Mouse (Mus musculus) midbrain, embryonic 10.5 days (tissue): Measurements from ENCODE around the gene Insc. TPM values are rescaled to one million over a fixed set of nuclear protein-coding genes. Genes with fewer than 3 reads are reported as not detected.

Experiments
- DNase-seq: peaks from one replicate; pipeline ENCODE4 v3.0.0-alpha.2; 2017; ENCODE audit warnings: low spot score
- H3K27ac ChIP-seq: fragments of 300-500 bp; sonication (generic); replicated peaks from 2 replicates; pipeline ENCODE4 v1.5.1; 2016; ENCODE audit warnings: mild to moderate bottlenecking
- H3K27me3 ChIP-seq: fragments of 300-500 bp; sonication (generic); 2 replicates; pipeline ENCODE4 v1.6.1; 2016; ENCODE audit warnings: low read depth, mild to moderate bottlenecking; ENCODE audit not compliant: poor library complexity, severe bottlenecking
- H3K36me3 ChIP-seq: fragments of 300-500 bp; sonication (generic); 2 replicates; pipeline ENCODE4 v1.6.1; 2016; ENCODE audit warnings: mild to moderate bottlenecking, moderate library complexity
- H3K4me1 ChIP-seq: fragments of 300-500 bp; sonication (generic); 2 replicates; pipeline ENCODE4 v1.6.1; 2016
- H3K4me3 ChIP-seq: fragments of 300-500 bp; sonication (generic); 2 replicates; pipeline ENCODE4 v1.5.1; 2016; ENCODE audit warnings: mild to moderate bottlenecking, moderate library complexity
- H3K9me3 ChIP-seq: fragments of 300-500 bp; sonication (generic); replicated peaks from 2 replicates; pipeline ENCODE4 v1.6.1; 2016; ENCODE audit warnings: mild to moderate bottlenecking
- WGBS: fragments of 180-500 bp; shearing (Covaris S2); methylation state at CpG from one replicate; pipeline ENCODE4 v1.1.7; 2016; 5-methylcytosine and 5-hydroxymethylcytosine counted together
- polyA plus RNA-seq: library from polyadenylated mRNA; unstranded; fragments of >200 nt; fragmentation: Nextera tagmentation; extraction: Ambion mirVana; gene quantifications from 2 replicates; pipeline ENCODE4 v1.2.1, GENCODE M21; 2016

The Insc gene
- polyA plus RNA-seq, 1 experiment from 2014 or later: 2.0 TPM

GRCm38 (mm10) chr7:114740360-114741165 is 2.9 kb upstream of the Insc start:
- DNase-seq: no peak
- H3K4me3 ChIP-seq: no peak overlapping the region
- WGBS: 55% methylated on average over 6 of the region's 6 CpGs
- peaks cover 13% of the 10 kb centered on the region for H3K27me3 ChIP-seq
- H3K9me3 ChIP-seq: no peaks in the 10 kb centered on the region
- H3K36me3 ChIP-seq: no peaks in the 10 kb centered on the region
- H3K4me1 ChIP-seq: peaks cover 13% of the 10 kb centered on the region
- H3K27ac ChIP-seq: no peak overlapping the region

GRCm38 (mm10) chr7:114744639-114745245 is 1.2 kb downstream of the Insc start:
- H3K27ac ChIP-seq: no peak overlapping the region
- no peaks in the 10 kb centered on the region for H3K36me3 ChIP-seq
- H3K4me3 ChIP-seq: no peak overlapping the region
- no peaks in the 10 kb centered on the region for H3K9me3 ChIP-seq
- no peak for DNase-seq
- H3K27me3 ChIP-seq: peaks cover 27% of the 10 kb centered on the region
- 75% methylated on average over 3 of the region's 3 CpGs for WGBS
- H3K4me1 ChIP-seq: peaks cover 23% of the 10 kb centered on the region

GRCm38 (mm10) chr7:114745481-114746271 is 2.2 kb downstream of the Insc start:
- WGBS: 5% methylated on average over 34 of the region's 34 CpGs
- peak; percentile 38 for DNase-seq
- Histone ChIP-seq H3K27ac (peak overlapping the region; percentile 74), H3K36me3 (no peaks in the 10 kb centered on the region), H3K27me3 (peaks cover 27% of the 10 kb centered on the region), H3K9me3 (no peaks in the 10 kb centered on the region), H3K4me3 (peak overlapping the region; percentile 60), H3K4me1 (peaks cover 23% of the 10 kb centered on the region)

- Histone ChIP-seq H3K4me1 (peaks cover 23% of the 10 kb centered on the region), H3K27ac (0 out of 2 replicates have a peak overlapping the region, but pooled peaks have one; percentile 33), H3K4me3 (no peak overlapping the region), H3K9me3 (no peaks in the 10 kb centered on the region), H3K27me3 (peaks cover 27% of the 10 kb centered on the region), H3K36me3 (no peaks in the 10 kb centered on the region)
- WGBS: 62% methylated on average over 3 of the region's 3 CpGs
- no peak for DNase-seq
Measured at GRCm38 (mm10) chr7:114747596-114747995, 4.1 kb downstream of the Insc start.

- Histone ChIP-seq H3K27me3 (peaks cover 27% of the 10 kb centered on the region), H3K4me1 (peaks cover 23% of the 10 kb centered on the region), H3K9me3 (no peaks in the 10 kb centered on the region), H3K4me3 (no peak overlapping the region), H3K36me3 (no peaks in the 10 kb centered on the region), H3K27ac (peak overlapping the region; percentile 33; the same call in 1 of the 2 replicates)
- WGBS: 64% methylated on average over 4 of the region's 4 CpGs
- DNase-seq: no peak
Measured at GRCm38 (mm10) chr7:114748239-114748638, 4.7 kb downstream of the Insc start.

- H3K27me3 ChIP-seq: no peaks in the 10 kb centered on the region
- DNase-seq: no peak
- peaks cover 8% of the 10 kb centered on the region; the same call in 1 of the 2 replicates for H3K4me1 ChIP-seq
- WGBS: 88% methylated on average over 2 of the region's 2 CpGs
- no peaks in the 10 kb centered on the region for H3K9me3 ChIP-seq
- H3K27ac ChIP-seq: no peak overlapping the region
- no peak overlapping the region for H3K4me3 ChIP-seq
- H3K36me3 ChIP-seq: no peaks in the 10 kb centered on the region
Measured at GRCm38 (mm10) chr7:114753471-114753870, 10.0 kb downstream of the Insc start.

GRCm38 (mm10) chr7:114754196-114754595 is 10.7 kb downstream of the Insc start:
- H3K4me3 ChIP-seq: no peak overlapping the region
- 63% methylated on average over 1 of the region's 1 CpGs for WGBS
- H3K36me3 ChIP-seq: no peaks in the 10 kb centered on the region
- no peak for DNase-seq
- H3K27ac ChIP-seq: no peak overlapping the region
- H3K27me3 ChIP-seq: no peaks in the 10 kb centered on the region
- H3K4me1 ChIP-seq: peaks cover 8% of the 10 kb centered on the region; the same call in 1 of the 2 replicates
- no peaks in the 10 kb centered on the region for H3K9me3 ChIP-seq

GRCm38 (mm10) chr7:114754626-114755025 is 11.1 kb downstream of the Insc start:
- peaks cover 8% of the 10 kb centered on the region; the same call in 1 of the 2 replicates for H3K4me1 ChIP-seq
- H3K27ac ChIP-seq: no peak overlapping the region
- no peak for DNase-seq
- no peaks in the 10 kb centered on the region for H3K36me3 ChIP-seq
- H3K27me3 ChIP-seq: no peaks in the 10 kb centered on the region
- H3K4me3 ChIP-seq: no peak overlapping the region
- WGBS: 89% methylated on average over 8 of the region's 8 CpGs
- no peaks in the 10 kb centered on the region for H3K9me3 ChIP-seq

GRCm38 (mm10) chr7:114762660-114763059 is 19.2 kb downstream of the Insc start:
- Histone ChIP-seq H3K4me3 (no peak overlapping the region), H3K27ac (no peak overlapping the region), H3K9me3 (no peaks in the 10 kb centered on the region), H3K36me3 (no peaks in the 10 kb centered on the region), H3K27me3 (no peaks in the 10 kb centered on the region), H3K4me1 (no peaks in the 10 kb centered on the region)
- WGBS: 80% methylated on average over 2 of the region's 2 CpGs
- no peak for DNase-seq

GRCm38 (mm10) chr7:114765273-114765672 is 21.8 kb downstream of the Insc start:
- DNase-seq: no peak
- Histone ChIP-seq H3K4me3 (no peak overlapping the region), H3K27ac (no peak overlapping the region), H3K9me3 (no peaks in the 10 kb centered on the region), H3K4me1 (no peaks in the 10 kb centered on the region), H3K27me3 (no peaks in the 10 kb centered on the region), H3K36me3 (no peaks in the 10 kb centered on the region)
- WGBS: 83% methylated on average over 3 of the region's 3 CpGs

- no peaks in the 10 kb centered on the region for H3K36me3 ChIP-seq
- WGBS: 88% methylated on average over 3 of the region's 3 CpGs
- H3K4me3 ChIP-seq: no peak overlapping the region
- no peaks in the 10 kb centered on the region for H3K4me1 ChIP-seq
- DNase-seq: no peak
- H3K27me3 ChIP-seq: no peaks in the 10 kb centered on the region
- H3K9me3 ChIP-seq: no peaks in the 10 kb centered on the region
- H3K27ac ChIP-seq: no peak overlapping the region
Measured at GRCm38 (mm10) chr7:114766523-114766922, 23.0 kb downstream of the Insc start.

GRCm38 (mm10) chr7:114768516-114768915 is 25.0 kb downstream of the Insc start:
- Histone ChIP-seq H3K4me3 (no peak overlapping the region), H3K9me3 (no peaks in the 10 kb centered on the region), H3K27ac (no peak overlapping the region), H3K4me1 (no peaks in the 10 kb centered on the region), H3K27me3 (no peaks in the 10 kb centered on the region), H3K36me3 (no peaks in the 10 kb centered on the region)
- 90% methylated on average over 5 of the region's 5 CpGs for WGBS
- no peak for DNase-seq
